Mouse (Mus musculus): ENCODE data around the gene Smim11. TPM values are rescaled to one million over a fixed set of nuclear protein-coding genes. Genes with fewer than 3 reads are reported as not detected.

Gene Smim11
- polyA plus RNA-seq, 1 experiment = 21.2 TPM

- 82% methylated on average over 10 of the region's 10 CpGs for WGBS
- DNase-seq (ENCODE audit: low read depth, low spot score) = no peak
These were observed 56.5 kb downstream of the Smim11 start for GRCm38 (mm10) chr16:92357566-92357965.

- WGBS = 42% methylated on average over 9 of the region's 9 CpGs
These were observed 57.6 kb downstream of the Smim11 start for GRCm38 (mm10) chr16:92358734-92359133.

GRCm38 (mm10) chr16:92359229-92359628, 58.1 kb downstream of the Smim11 start, which contains the start of gene Kcne1:
Kcne1 (minus strand) TSS chr16:92359468.
- WGBS = 37% methylated on average over 9 of the region's 9 CpGs
- DNase-seq (ENCODE audit: low read depth, low spot score) = no peak

More at GRCm38 (mm10) chr16:92358734-92359133, 57.6 kb downstream of the Smim11 start:
- no peak for DNase-seq (ENCODE audit: low read depth, low spot score)

GRCm38 (mm10) chr16:92360711-92361110, 59.6 kb downstream of the Smim11 start:
- 40% methylated on average over 7 of the region's 7 CpGs for WGBS
- DNase-seq (ENCODE audit: low read depth, low spot score) = no peak

Other genes starting within 250 kb of the Smim11 start
- gene Mrps6, start 243.0 kb upstream of the Smim11 start, polyA plus RNA-seq (2012; rRNA removed) = 20.4 and 22.4 TPM in 2 replicates
- gene Gm49711, start 243.0 kb upstream of the Smim11 start, polyA plus RNA-seq (2012; rRNA removed) = not detected in 2 replicates
- gene Slc5a3, start 243.0 kb upstream of the Smim11 start, polyA plus RNA-seq (2012; rRNA removed) = 0.64 and 0.84 TPM in 2 replicates
- not detected in 2 replicates for gene Kcne2, start 8.9 kb upstream of the Smim11 start, polyA plus RNA-seq (2012; rRNA removed)
- not detected in 2 replicates for gene Fam243, start 20.2 kb downstream of the Smim11 start, polyA plus RNA-seq (2012; rRNA removed)
- gene Kcne1, start 58.2 kb downstream of the Smim11 start, polyA plus RNA-seq (2012; rRNA removed) = not detected in 2 replicates
- gene Rcan1, start 169.6 kb downstream of the Smim11 start, polyA plus RNA-seq (2012; rRNA removed) = 12.8 and 13.6 TPM in 2 replicates
- 5.7 and 6.1 TPM in 2 replicates for gene Clic6, start 184.4 kb downstream of the Smim11 start, polyA plus RNA-seq (2012; rRNA removed)